Comparison of ENCODE assay signal across 19 mouse cellular contexts in the genomic region with DNA sequence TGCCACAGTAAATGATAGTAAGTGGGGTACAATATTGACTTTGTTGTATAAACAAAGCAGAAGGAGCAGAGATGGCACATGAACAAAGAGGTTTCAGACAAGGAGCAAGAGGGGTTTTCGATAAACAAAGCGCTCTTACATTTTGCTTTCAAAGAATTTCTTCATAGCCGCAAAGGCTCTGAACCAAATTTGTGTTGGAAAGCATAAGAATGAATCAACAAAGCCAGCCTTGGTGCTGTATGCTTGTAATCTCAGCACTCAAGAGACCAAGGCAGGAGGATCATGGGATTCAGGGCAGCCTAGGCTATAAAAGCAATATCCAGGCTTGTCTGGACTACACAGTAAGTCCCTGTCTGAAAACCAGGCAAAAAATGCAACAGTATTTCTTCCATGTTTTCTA.
DNase-seq lines count a peak whose midpoint lies in the region; ATAC-seq and TF ChIP-seq lines count a peak whose summit lies in the region.
"Had no signal": no experiment of that assay in that cellular context is flagged by ENCODE, and none has a peak within 500 bp of the region (broad histone marks: within the 10 kb centered on the region; RNA-seq: fewer than 3 reads in every experiment).

No protein-coding gene starts in this region.

- WGBS in midbrain, embryonic 10.5 days, result 95% methylated on average over 3 of the region's 3 CpGs
- WGBS in midbrain, embryonic 14.5 days, result 76% methylated on average over 3 of the region's 3 CpGs

- H3K4me3 ChIP-seq in midbrain, embryonic 10.5 days, result no peak overlapping the region
- no peak overlapping the region for H3K4me3 ChIP-seq in midbrain, embryonic 14.5 days (replicated peaks; ENCODE audit: low read depth, low read length)
- H3K4me3 ChIP-seq: forebrain, embryonic 12.5 days; heart, embryonic 13.5 days; hindbrain, embryonic 12.5 days; intestine, embryonic 15.5 days had no signal

- H3K9ac ChIP-seq in midbrain, embryonic 14.5 days (replicated peaks; ENCODE audit: low read length), result no peak overlapping the region
- H3K9ac ChIP-seq: forebrain, embryonic 12.5 days; heart, embryonic 13.5 days; hindbrain, embryonic 12.5 days; intestine, embryonic 15.5 days had no signal

- peak; percentile 19 for DNase-seq in layer of hippocampus, adult 9-11 months
- DNase-seq in layer of hippocampus, adult 8-10 months (ENCODE audit: low spot score in 2 of 2), result no peak
- DNase-seq in midbrain, embryonic 10.5 days (ENCODE audit: low spot score), result no peak
- DNase-seq in midbrain, embryonic 14.5 days, result no peak
- peak; percentile 8 for DNase-seq in brain, embryonic 14.5 days (ENCODE audit: low read depth)
- DNase-seq in telencephalon, adult 2 months (ENCODE audit: low read depth, low spot score), result peak; percentile 53
- no peak for DNase-seq in retina, embryonic 14.5 days (ENCODE audit: low spot score)
- DNase-seq: adrenal gland, adult 8-10 months; adrenal gland, postnatal 36 days; cerebellum, adult 11-12 months; cerebellum, adult 9-10 months; cerebellum, postnatal 25 days; gastrocnemius, postnatal 25 days; heart, postnatal 36 days had no signal

- H3K9me3 ChIP-seq in midbrain, embryonic 10.5 days (replicated peaks), result 0 out of 2 replicates have a peak, but pooled peaks cover 3% of the 10 kb centered on the region
- H3K9me3 ChIP-seq in midbrain, embryonic 14.5 days (ENCODE audit: control insufficient read depth, low read length), result no peaks in the 10 kb centered on the region
- H3K9me3 ChIP-seq: forebrain, embryonic 12.5 days; heart, embryonic 13.5 days; intestine, embryonic 15.5 days had no signal

- no peaks in the 10 kb centered on the region for H3K27me3 ChIP-seq in midbrain, embryonic 10.5 days (ENCODE audit: low read depth, poor library complexity, severe bottlenecking)
- no peaks in the 10 kb centered on the region for H3K27me3 ChIP-seq in midbrain, embryonic 14.5 days (ENCODE audit: control insufficient read depth, insufficient read depth, low read length)
- H3K27me3 ChIP-seq: heart, embryonic 13.5 days; hindbrain, embryonic 12.5 days; intestine, embryonic 15.5 days had no signal

- H3K4me2 ChIP-seq in midbrain, embryonic 14.5 days (ENCODE audit: low read length), result no peak overlapping the region
- H3K4me2 ChIP-seq: forebrain, embryonic 12.5 days; heart, embryonic 13.5 days; hindbrain, embryonic 12.5 days; intestine, embryonic 15.5 days had no signal

- no peaks in the 10 kb centered on the region for H3K36me3 ChIP-seq in midbrain, embryonic 10.5 days
- no peaks in the 10 kb centered on the region for H3K36me3 ChIP-seq in midbrain, embryonic 14.5 days (ENCODE audit: control insufficient read depth, insufficient read depth, low read length)
- H3K36me3 ChIP-seq: forebrain, embryonic 12.5 days; heart, embryonic 13.5 days; hindbrain, embryonic 12.5 days; intestine, embryonic 15.5 days had no signal

- peaks cover 18% of the 10 kb centered on the region for H3K4me1 ChIP-seq in midbrain, embryonic 10.5 days
- H3K4me1 ChIP-seq in midbrain, embryonic 14.5 days (ENCODE audit: control insufficient read depth, insufficient read depth, low read length), result 0 out of 2 replicates have a peak, but pooled peaks cover 6% of the 10 kb centered on the region
- H3K4me1 ChIP-seq: heart, embryonic 13.5 days; hindbrain, embryonic 12.5 days; intestine, embryonic 15.5 days had no signal

- no peak for ATAC-seq in midbrain, embryonic 14.5 days (ENCODE audit: low FRiP score, low TSS enrichment)
- ATAC-seq: forebrain, embryonic 16.5 days; intestine, embryonic 15.5 days had no signal

- no peak for TF ChIP-seq POLR2A in brain, embryonic 14.5 days (IDR thresholded peaks at IDR 0.05; ENCODE audit: borderline replicate concordance, extremely low read depth, insufficient read depth, insufficient read length, poor library complexity, severe bottlenecking)

- TF ChIP-seq CTCF in brain, embryonic 14.5 days (IDR thresholded peaks at IDR 0.05; ENCODE audit: borderline replicate concordance, extremely low read depth, insufficient read depth, insufficient read length), result no peak

- 0 out of 2 replicates have a peak overlapping the region, but pooled peaks have one; percentile 33 for H3K27ac ChIP-seq in midbrain, embryonic 10.5 days (replicated peaks)
- H3K27ac ChIP-seq in midbrain, embryonic 14.5 days (replicated peaks; ENCODE audit: low read depth, low read length), result no peak overlapping the region
- H3K27ac ChIP-seq: forebrain, embryonic 12.5 days; heart, embryonic 13.5 days; hindbrain, embryonic 12.5 days; intestine, embryonic 15.5 days had no signal

Comparison
In these comparisons a context has a peak if more than half of its experiments do, and no peak if none do; other contexts are left out.
1. DNase-seq: peak in layer of hippocampus, adult 9-11 months (single experiment), brain, embryonic 14.5 days (single experiment) and telencephalon, adult 2 months (single experiment); none in layer of hippocampus, adult 8-10 months (0 of 2), midbrain, embryonic 10.5 days (single experiment), midbrain, embryonic 14.5 days (single experiment) and retina, embryonic 14.5 days (single experiment).